Mouse (Mus musculus) frontal cortex, postnatal 25 days (tissue): Measurements from ENCODE around the gene Gm10073.
"Not testable (repeated sequence)": the region's sequence is repeated elsewhere in the genome, so short reads cannot be mapped to it uniquely, and the experiment has no call there.

Experiments used
- DNase-seq, 2 experiments: peaks; one replicate each; pipeline ENCODE4 v3.0.0; 2022; ENCODE audit warnings: low spot score in 2 of 2

Gene Gm10073

GRCm38 (mm10) chr8:106573168-106573567 is at the start of gene Gm10073:
Gene Gm10073, minus strand, starts transcription at chr8:106573461.
- not testable (repeated sequence) for DNase-seq

GRCm38 (mm10) chr8:106623016-106623415 is 49.8 kb upstream of the Gm10073 start:
- no peak for DNase-seq

GRCm38 (mm10) chr8:106620488-106620887 is 47.2 kb upstream of the Gm10073 start:
- DNase-seq = no peak

- DNase-seq = no peak
Measured at GRCm38 (mm10) chr8:106619549-106620245, 46.4 kb upstream of the Gm10073 start.

- no peak for DNase-seq
Measured at GRCm38 (mm10) chr8:106618324-106618723, 45.1 kb upstream of the Gm10073 start.

- no peak for DNase-seq
Measured at GRCm38 (mm10) chr8:106617865-106618264, 44.6 kb upstream of the Gm10073 start.

GRCm38 (mm10) chr8:106617196-106617595 is 43.9 kb upstream of the Gm10073 start:
- no peak for DNase-seq

- no peak for DNase-seq
Measured at GRCm38 (mm10) chr8:106616679-106617078, 43.4 kb upstream of the Gm10073 start.

- DNase-seq = no peak
Measured at GRCm38 (mm10) chr8:106615661-106616299, 42.5 kb upstream of the Gm10073 start.

- no peak for DNase-seq
Measured at GRCm38 (mm10) chr8:106614704-106615103, 41.4 kb upstream of the Gm10073 start.

GRCm38 (mm10) chr8:106612047-106612446 is 38.8 kb upstream of the Gm10073 start:
- DNase-seq = no peak

- DNase-seq = no peak
Measured at GRCm38 (mm10) chr8:106610958-106611640, 37.8 kb upstream of the Gm10073 start.

- no peak for DNase-seq
Measured at GRCm38 (mm10) chr8:106609076-106609903, 36.0 kb upstream of the Gm10073 start.

GRCm38 (mm10) chr8:106608425-106608824 is 35.2 kb upstream of the Gm10073 start:
- DNase-seq = no peak

- DNase-seq = not testable (repeated sequence)
Measured at GRCm38 (mm10) chr8:106607783-106608182, 34.5 kb upstream of the Gm10073 start.

- DNase-seq = no peak
Measured at GRCm38 (mm10) chr8:106606601-106607145, 33.4 kb upstream of the Gm10073 start.

GRCm38 (mm10) chr8:106606121-106606520 is 32.9 kb upstream of the Gm10073 start:
- DNase-seq = no peak

GRCm38 (mm10) chr8:106605657-106606056 is 32.4 kb upstream of the Gm10073 start:
- no peak for DNase-seq

GRCm38 (mm10) chr8:106603933-106604332 is 30.7 kb upstream of the Gm10073 start:
- no peak for DNase-seq

- no peak for DNase-seq
Measured at GRCm38 (mm10) chr8:106603131-106603819, 30.0 kb upstream of the Gm10073 start, which contains the start of gene Cdh1. Gene Cdh1, plus strand, starts transcription at chr8:106603351.
